Mouse (Mus musculus): ENCODE results near the gene Mical2. TPM values are rescaled to one million over a fixed set of nuclear protein-coding genes. Genes with fewer than 3 reads are reported as not detected.

Mical2 gene
- total and polyA plus RNA-seq, 3 experiments: not detected

DNA sequence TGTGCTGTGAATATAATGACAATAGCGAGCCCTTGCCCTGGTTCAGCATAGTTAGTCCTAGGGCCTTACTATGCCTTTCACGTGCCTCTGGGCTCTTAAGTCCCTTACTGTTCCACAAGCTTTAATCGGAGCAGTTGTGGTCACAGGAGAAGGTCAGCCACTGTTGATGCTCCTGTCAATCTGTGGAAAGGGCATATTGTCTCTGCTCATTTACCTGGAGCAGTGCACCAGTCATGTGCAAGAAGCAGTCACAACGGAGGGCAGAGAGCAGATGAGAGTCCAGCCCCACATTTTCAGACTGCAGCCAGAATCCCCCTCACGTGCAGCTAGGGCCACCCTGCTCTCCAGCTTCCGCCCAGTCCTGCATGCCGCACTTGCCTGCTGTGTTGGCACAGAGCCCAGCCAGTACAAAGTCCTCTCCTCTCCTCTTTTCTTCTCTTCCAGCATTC, 128.9 kb downstream of the Mical2 start:
- H3K27me3 ChIP-seq (ENCODE audit: control insufficient read depth in 1 of 2, insufficient read depth in 2 of 2, low read length in 2 of 2): no peaks in the 10 kb centered on the region
- DNase-seq (ENCODE audit: low read depth, low spot score): no peak
- H3K27ac ChIP-seq (ENCODE audit: control insufficient read depth, low read depth, low read length): no peak overlapping the region
- no peak overlapping the region for H3K4me3 ChIP-seq (ENCODE audit: control insufficient read depth in 1 of 2, insufficient read depth in 1 of 2, low read depth in 2 of 2, low read length in 2 of 2)
- H3K79me2 ChIP-seq (ENCODE audit: control insufficient read depth, insufficient read depth, low read length, poor library complexity): no peaks in the 10 kb centered on the region
- no peaks in the 10 kb centered on the region for H3K36me3 ChIP-seq (ENCODE audit: control insufficient read depth in 1 of 2, insufficient read depth in 2 of 2, low read length in 2 of 2)
- H3K9ac ChIP-seq (ENCODE audit: control insufficient read depth, low read depth, low read length, poor library complexity, severe bottlenecking): no peak overlapping the region
- TF ChIP-seq USF2 (IDR thresholded peaks at IDR 0.05; ENCODE audit: borderline replicate concordance in 1 of 2, insufficient read depth in 1 of 2, low read depth in 1 of 2, low read length in 2 of 2) (no peak), GATA1 (IDR thresholded peaks at IDR 0.05; ENCODE audit: low read depth, low read length) (no peak), NRF1 (IDR thresholded peaks at IDR 0.05; ENCODE audit: insufficient read depth, low read depth, low read length, poor library complexity, severe bottlenecking) (no peak)
- H3K9me3 ChIP-seq (replicated peaks; ENCODE audit: insufficient read depth, low read length): no peaks in the 10 kb centered on the region
- H3K4me1 ChIP-seq (ENCODE audit: control insufficient read depth in 1 of 2, insufficient read depth in 2 of 2, low read length in 2 of 2): no peaks in the 10 kb centered on the region

- no peak overlapping the region for H3K9ac ChIP-seq (ENCODE audit: control insufficient read depth, low read depth, low read length, poor library complexity, severe bottlenecking)
- TF ChIP-seq ELF1 (IDR thresholded peaks at IDR 0.05; ENCODE audit: low read depth, low read length) (no peak), ZKSCAN1 (IDR thresholded peaks at IDR 0.05; ENCODE audit: low read depth, low read length) (no peak), TCF12 (IDR thresholded peaks at IDR 0.05; ENCODE audit: low read depth, low read length) (no peak), CTCF (IDR thresholded peaks at IDR 0.05 in 2 of 3, conservative IDR thresholded peaks at IDR 0.05 in 1 of 3; ENCODE audit: control insufficient read depth in 1 of 3, insufficient read depth in 1 of 3, low read depth in 2 of 3, low read length in 3 of 3, poor library complexity in 1 of 3, severe bottlenecking in 1 of 3) (no peak), TBP (IDR thresholded peaks at IDR 0.05; ENCODE audit: low read depth, low read length) (no peak), EP300 (IDR thresholded peaks at IDR 0.05; ENCODE audit: low read depth in 1 of 2, low read length in 2 of 2) (no peak), ZMIZ1 (IDR thresholded peaks at IDR 0.05; ENCODE audit: low read depth, low read length) (no peak), SMC3 (IDR thresholded peaks at IDR 0.05; ENCODE audit: low read depth, low read length) (no peak), ETS1 (IDR thresholded peaks at IDR 0.05; ENCODE audit: low read depth, low read length) (no peak), MAX (IDR thresholded peaks at IDR 0.05; ENCODE audit: low read length) (no peak), MEF2A (IDR thresholded peaks at IDR 0.05; ENCODE audit: extremely low read depth, insufficient replicate concordance, low read depth, low read length, poor library complexity, severe bottlenecking) (no peak), MYB (IDR thresholded peaks at IDR 0.05; ENCODE audit: low read depth, low read length) (no peak), KAT2A (conservative IDR thresholded peaks at IDR 0.05; ENCODE audit: low read depth, low read length) (no peak), UBTF (IDR thresholded peaks at IDR 0.05; ENCODE audit: borderline replicate concordance, insufficient read depth, low read depth, low read length) (no peak), HCFC1 (IDR thresholded peaks at IDR 0.05; ENCODE audit: low read depth, low read length) (no peak), GABPA (IDR thresholded peaks at IDR 0.05; ENCODE audit: low read depth, low read length) (no peak), BHLHE40 (IDR thresholded peaks at IDR 0.05; ENCODE audit: borderline replicate concordance, low read depth, low read length) (no peak), JUND (IDR thresholded peaks at IDR 0.05; ENCODE audit: low read depth, low read length) (no peak), NELFE (IDR thresholded peaks at IDR 0.05; ENCODE audit: low read depth, low read length) (no peak)
- no peak overlapping the region for H3K27ac ChIP-seq (ENCODE audit: control insufficient read depth, low read depth, low read length)
- H3K4me3 ChIP-seq (ENCODE audit: control insufficient read depth in 1 of 2, insufficient read depth in 1 of 2, low read depth in 2 of 2, low read length in 2 of 2): no peak overlapping the region
- H3K9me3 ChIP-seq (replicated peaks; ENCODE audit: insufficient read depth, low read length): no peaks in the 10 kb centered on the region; the same call in 1 of the 2 replicates
- DNase-seq (ENCODE audit: low read depth, low spot score): no peak
- no peaks in the 10 kb centered on the region for H3K27me3 ChIP-seq (ENCODE audit: control insufficient read depth in 1 of 2, insufficient read depth in 2 of 2, low read length in 2 of 2)
- no peaks in the 10 kb centered on the region for H3K79me2 ChIP-seq (ENCODE audit: control insufficient read depth, insufficient read depth, low read length, poor library complexity)
- no peaks in the 10 kb centered on the region for H3K4me1 ChIP-seq (ENCODE audit: control insufficient read depth in 1 of 2, insufficient read depth in 2 of 2, low read length in 2 of 2)
- H3K36me3 ChIP-seq (ENCODE audit: control insufficient read depth in 1 of 2, insufficient read depth in 2 of 2, low read length in 2 of 2): no peaks in the 10 kb centered on the region
Observed at GRCm38 (mm10) chr7:112359594-112359993, 133.9 kb downstream of the Mical2 start.
